Mouse (Mus musculus): ENCODE data around the gene Usp21. TPM values are rescaled to one million over a fixed set of nuclear protein-coding genes. Genes with fewer than 3 reads are reported as not detected.
"Not testable (repeated sequence)": the region's sequence is repeated elsewhere in the genome, so short reads cannot be mapped to it uniquely, and the experiment has no call there.

The Usp21 gene
- polyA plus RNA-seq, 1 experiment = 110 TPM

- no peak for TF ChIP-seq CTCF (IDR thresholded peaks at IDR 0.05; ENCODE audit: borderline replicate concordance, extremely low read depth, insufficient read depth, insufficient read length)
- TF ChIP-seq POLR2A (IDR thresholded peaks at IDR 0.05; ENCODE audit: borderline replicate concordance, extremely low read depth, insufficient read depth, insufficient read length, poor library complexity, severe bottlenecking) = no peak
- no peak for DNase-seq (ENCODE audit: low read depth)
These were observed 21.5 kb upstream of the Usp21 start for GRCm38 (mm10) chr1:171309321-171309720.

GRCm38 (mm10) chr1:171306157-171306556 lies 18.4 kb upstream of the Usp21 start:
- not testable (repeated sequence) for DNase-seq (ENCODE audit: low read depth)

GRCm38 (mm10) chr1:171298226-171298625 lies 10.4 kb upstream of the Usp21 start:
- TF ChIP-seq POLR2A (IDR thresholded peaks at IDR 0.05; ENCODE audit: borderline replicate concordance, extremely low read depth, insufficient read depth, insufficient read length, poor library complexity, severe bottlenecking) (no peak), CTCF (IDR thresholded peaks at IDR 0.05; ENCODE audit: borderline replicate concordance, extremely low read depth, insufficient read depth, insufficient read length) (no peak)
- DNase-seq (ENCODE audit: low read depth) = no peak

- no peak for DNase-seq (ENCODE audit: low read depth)
- TF ChIP-seq POLR2A (IDR thresholded peaks at IDR 0.05; ENCODE audit: borderline replicate concordance, extremely low read depth, insufficient read depth, insufficient read length, poor library complexity, severe bottlenecking) (no peak), CTCF (IDR thresholded peaks at IDR 0.05; ENCODE audit: borderline replicate concordance, extremely low read depth, insufficient read depth, insufficient read length) (no peak)
These were observed 7.2 kb upstream of the Usp21 start for GRCm38 (mm10) chr1:171295063-171295402.

- TF ChIP-seq CTCF (IDR thresholded peaks at IDR 0.05; ENCODE audit: borderline replicate concordance, extremely low read depth, insufficient read depth, insufficient read length) (peak; percentile 47; the same call in 1 of the 2 replicates), POLR2A (IDR thresholded peaks at IDR 0.05; ENCODE audit: borderline replicate concordance, extremely low read depth, insufficient read depth, insufficient read length, poor library complexity, severe bottlenecking) (peak; percentile 5; the same call in 1 of the 2 replicates)
These were observed 6.7 kb upstream of the Usp21 start, which contains the start of gene Ufc1 for GRCm38 (mm10) chr1:171294298-171295062. TSS of gene Ufc1 (minus strand) at chr1:171295024.

GRCm38 (mm10) chr1:171293906-171294297 lies 6.1 kb upstream of the Usp21 start:
- TF ChIP-seq CTCF (IDR thresholded peaks at IDR 0.05; ENCODE audit: borderline replicate concordance, extremely low read depth, insufficient read depth, insufficient read length) (no peak), POLR2A (IDR thresholded peaks at IDR 0.05; ENCODE audit: borderline replicate concordance, extremely low read depth, insufficient read depth, insufficient read length, poor library complexity, severe bottlenecking) (no peak)

More at GRCm38 (mm10) chr1:171294298-171295062, 6.7 kb upstream of the Usp21 start, which contains the start of gene Ufc1:
- DNase-seq (ENCODE audit: low read depth) = peak; percentile 96

GRCm38 (mm10) chr1:171293351-171293750 lies 5.6 kb upstream of the Usp21 start:
- no peak for DNase-seq (ENCODE audit: low read depth)
- TF ChIP-seq POLR2A (IDR thresholded peaks at IDR 0.05; ENCODE audit: borderline replicate concordance, extremely low read depth, insufficient read depth, insufficient read length, poor library complexity, severe bottlenecking) = no peak

More at GRCm38 (mm10) chr1:171293906-171294297, 6.1 kb upstream of the Usp21 start:
- no peak for DNase-seq (ENCODE audit: low read depth)

GRCm38 (mm10) chr1:171288328-171288727 lies 537 bp upstream of the Usp21 start:
- TF ChIP-seq POLR2A (IDR thresholded peaks at IDR 0.05; ENCODE audit: borderline replicate concordance, extremely low read depth, insufficient read depth, insufficient read length, poor library complexity, severe bottlenecking) (no peak), CTCF (IDR thresholded peaks at IDR 0.05; ENCODE audit: borderline replicate concordance, extremely low read depth, insufficient read depth, insufficient read length) (no peak)
- no peak for DNase-seq (ENCODE audit: low read depth)

- no peak for DNase-seq (ENCODE audit: low read depth)
- TF ChIP-seq CTCF (IDR thresholded peaks at IDR 0.05; ENCODE audit: borderline replicate concordance, extremely low read depth, insufficient read depth, insufficient read length) (no peak), POLR2A (IDR thresholded peaks at IDR 0.05; ENCODE audit: borderline replicate concordance, extremely low read depth, insufficient read depth, insufficient read length, poor library complexity, severe bottlenecking) (no peak)
These were observed 1.3 kb downstream of the Usp21 start for GRCm38 (mm10) chr1:171286517-171286916.

- no peak for DNase-seq (ENCODE audit: low read depth)
- TF ChIP-seq POLR2A (IDR thresholded peaks at IDR 0.05; ENCODE audit: borderline replicate concordance, extremely low read depth, insufficient read depth, insufficient read length, poor library complexity, severe bottlenecking) (no peak), CTCF (IDR thresholded peaks at IDR 0.05; ENCODE audit: borderline replicate concordance, extremely low read depth, insufficient read depth, insufficient read length) (no peak)
These were observed 2.5 kb downstream of the Usp21 start for GRCm38 (mm10) chr1:171285096-171285892.

GRCm38 (mm10) chr1:171284491-171284890 lies 3.3 kb downstream of the Usp21 start:
- DNase-seq (ENCODE audit: low read depth) = no peak
- TF ChIP-seq POLR2A (IDR thresholded peaks at IDR 0.05; ENCODE audit: borderline replicate concordance, extremely low read depth, insufficient read depth, insufficient read length, poor library complexity, severe bottlenecking) (no peak), CTCF (IDR thresholded peaks at IDR 0.05; ENCODE audit: borderline replicate concordance, extremely low read depth, insufficient read depth, insufficient read length) (no peak)
